Mouse (Mus musculus) brown adipose tissue, adult 24 weeks (tissue): ENCODE data around the gene Scamp4. TPM values are rescaled to one million over a fixed set of nuclear protein-coding genes. Genes with fewer than 3 reads are reported as not detected.
A peak's percentile ranks its signal among the peaks of the same experiment; 100 is the strongest.
"Not testable (repeated sequence)": the region's sequence is repeated elsewhere in the genome, so short reads cannot be mapped to it uniquely, and the experiment has no call there.

Source experiments
- H3K27ac ChIP-seq: fragments of 200-500 bp; replicated peaks from 2 replicates; pipeline ENCODE4 v1.5.1; 2012; ENCODE audit warnings: low read depth, mild to moderate bottlenecking, low read length
- H3K4me1 ChIP-seq: fragments of 200-500 bp; 2 replicates; pipeline ENCODE4 v1.6.1; 2012; ENCODE audit warnings: low read length, mixed read lengths; ENCODE audit not compliant: control insufficient read depth, insufficient read depth, insufficient read length
- H3K4me3 ChIP-seq: fragments of 200-500 bp; 2 replicates; pipeline ENCODE4 v1.5.1; 2012; ENCODE audit warnings: low read depth, mild to moderate bottlenecking, low read length, moderate library complexity; ENCODE audit not compliant: insufficient read depth
- polyA plus RNA-seq: library from polyadenylated mRNA; stranded (reverse); fragments of >200 nt; gene quantifications from 2 replicates; pipeline ENCODE4 v1.2.4, GENCODE M21; 2012; ENCODE audit not compliant: missing spikeins, insufficient read depth, insufficient read length

Scamp4 gene
- polyA plus RNA-seq, 1 experiment: 16.2 TPM

GRCm38 (mm10) chr10:80646936-80647335 is 44.3 kb downstream of the Scamp4 start:
- no peak overlapping the region for H3K4me3 ChIP-seq
- H3K4me1 ChIP-seq: no peaks in the 10 kb centered on the region
- H3K27ac ChIP-seq: no peak overlapping the region

- not testable (repeated sequence) for H3K4me1 ChIP-seq
Observed at GRCm38 (mm10) chr10:80649910-80650309, 47.2 kb downstream of the Scamp4 start.

GRCm38 (mm10) chr10:80650392-80650791 is 47.7 kb downstream of the Scamp4 start:
- no peak overlapping the region for H3K27ac ChIP-seq
- H3K4me3 ChIP-seq: no peak overlapping the region
- peaks cover 4% of the 10 kb centered on the region; the same call in 1 of the 2 replicates for H3K4me1 ChIP-seq

More at GRCm38 (mm10) chr10:80649910-80650309, 47.2 kb downstream of the Scamp4 start:
- H3K27ac ChIP-seq, H3K4me3 ChIP-seq: not testable (repeated sequence)

- Histone ChIP-seq H3K4me3 (no peak overlapping the region), H3K27ac (no peak overlapping the region), H3K4me1 (peaks cover 7% of the 10 kb centered on the region)
Observed at GRCm38 (mm10) chr10:80653156-80653720, 50.6 kb downstream of the Scamp4 start.

DNA sequence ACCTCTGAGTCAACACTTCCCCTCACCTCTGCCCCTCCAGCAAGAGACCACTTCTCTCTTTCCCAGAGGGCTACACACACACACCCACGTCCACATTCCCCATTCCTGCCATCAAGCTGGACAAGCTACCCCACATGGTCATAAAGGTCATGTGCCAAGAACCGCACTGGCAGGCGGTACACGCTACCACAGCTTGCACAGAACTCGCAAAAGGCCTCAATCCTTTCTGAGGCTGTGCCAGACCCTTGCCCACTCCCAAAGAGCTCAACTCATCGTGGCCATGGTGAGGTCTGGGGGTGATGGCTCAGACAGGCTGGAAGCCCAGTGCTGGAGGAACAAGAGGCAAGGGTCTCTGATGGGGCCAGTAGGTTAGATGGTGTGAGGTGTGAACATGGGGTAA is 52.2 kb downstream of the Scamp4 start:
- no peak overlapping the region for H3K27ac ChIP-seq
- no peak overlapping the region for H3K4me3 ChIP-seq
- H3K4me1 ChIP-seq: peaks cover 7% of the 10 kb centered on the region

DNA sequence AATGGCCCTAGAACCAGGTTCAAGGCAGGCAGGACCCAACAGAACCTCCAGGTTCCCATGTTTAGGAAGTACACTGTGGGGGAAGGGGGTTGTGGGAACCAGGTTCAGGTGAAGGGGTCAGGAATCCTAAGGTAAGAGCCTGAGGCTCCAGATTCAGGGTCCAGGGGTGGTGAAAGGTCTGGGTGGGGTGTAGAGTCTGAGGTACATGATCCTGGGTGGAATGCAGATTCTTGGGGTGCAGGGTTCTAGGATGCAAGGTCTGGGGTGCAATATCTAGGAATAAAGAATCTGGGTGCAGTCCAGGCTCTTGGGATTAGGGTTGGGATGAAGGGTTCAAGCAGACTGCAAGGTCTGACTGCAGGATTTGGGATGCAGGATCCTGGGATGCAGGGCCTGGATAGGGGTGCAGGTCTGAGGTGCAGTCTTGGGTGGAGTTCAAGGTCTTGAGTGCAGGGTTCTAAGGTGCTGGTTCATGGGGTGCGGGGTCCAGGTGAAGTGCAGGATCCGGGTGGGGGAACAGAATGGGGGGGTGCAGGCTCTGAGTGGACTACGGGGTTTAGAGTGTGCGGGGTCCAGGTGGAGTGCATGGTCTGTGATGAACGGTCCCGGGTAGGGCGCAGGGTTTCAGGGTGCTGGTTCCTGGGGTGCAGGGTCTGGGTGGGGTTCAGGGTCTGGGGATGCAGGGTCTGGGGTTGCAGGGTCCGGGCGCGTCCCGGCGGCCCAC is 52.9 kb downstream of the Scamp4 start:
- Histone ChIP-seq H3K27ac (no peak overlapping the region), H3K4me1 (peaks cover 7% of the 10 kb centered on the region), H3K4me3 (peak overlapping the region; percentile 71)

GRCm38 (mm10) chr10:80656130-80656862 is 53.6 kb downstream of the Scamp4 start:
- H3K27ac ChIP-seq: peak overlapping the region; percentile 59
- H3K4me1 ChIP-seq: peaks cover 7% of the 10 kb centered on the region
- peak overlapping the region; percentile 71 for H3K4me3 ChIP-seq

DNA sequence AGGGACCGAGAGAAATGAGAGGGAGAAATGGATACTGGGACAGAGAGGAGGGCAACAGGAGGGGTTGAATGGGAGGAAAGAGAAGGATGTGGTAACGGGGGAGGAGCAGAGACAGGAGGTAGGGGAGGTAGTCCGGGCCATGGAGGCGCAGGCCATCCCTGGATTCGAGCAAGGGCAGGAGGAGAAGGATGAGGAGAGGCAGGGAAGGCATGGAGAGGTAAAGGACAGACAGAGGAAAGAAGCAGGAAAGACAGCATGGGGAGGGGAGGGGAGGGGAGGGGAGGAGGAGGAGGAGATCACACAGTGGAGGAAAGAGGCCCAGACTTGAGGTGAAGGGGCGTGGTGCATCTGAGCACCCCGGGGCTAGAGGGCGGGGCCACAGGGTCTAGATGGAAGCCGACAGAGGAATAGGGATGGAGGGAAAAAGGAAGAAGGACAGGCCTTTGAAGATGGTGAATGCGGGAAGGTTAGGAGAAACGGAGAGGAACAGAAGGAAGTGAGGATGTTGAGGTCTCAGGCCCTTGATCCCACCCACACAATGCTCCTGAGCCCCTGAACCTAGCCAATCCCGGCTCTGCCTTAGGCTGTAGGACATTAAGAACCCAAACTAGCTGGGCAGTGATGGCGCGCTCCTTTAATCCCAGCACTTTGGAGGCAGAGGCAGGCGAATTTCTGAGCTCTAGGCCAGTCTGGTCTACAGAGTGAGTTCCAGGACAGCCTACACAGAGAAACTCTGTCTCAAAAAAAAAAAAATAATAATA is 54.4 kb downstream of the Scamp4 start, which contains the start of gene Btbd2:
TSS of gene Btbd2 (minus strand) at position 209 of the 761 bp plus-strand sequence.
- peak within 1 kb of the TSS; percentile 59 for H3K27ac ChIP-seq
- peak within 1 kb of the TSS; percentile 71 for H3K4me3 ChIP-seq
- H3K4me1 ChIP-seq: peaks cover 7% of the 10 kb centered on the region

GRCm38 (mm10) chr10:80658194-80658840 is 55.6 kb downstream of the Scamp4 start:
- Histone ChIP-seq H3K27ac (0 out of 2 replicates have a peak overlapping the region, but pooled peaks have one; percentile 2), H3K4me1 (peaks cover 7% of the 10 kb centered on the region), H3K4me3 (no peak overlapping the region)

DNA sequence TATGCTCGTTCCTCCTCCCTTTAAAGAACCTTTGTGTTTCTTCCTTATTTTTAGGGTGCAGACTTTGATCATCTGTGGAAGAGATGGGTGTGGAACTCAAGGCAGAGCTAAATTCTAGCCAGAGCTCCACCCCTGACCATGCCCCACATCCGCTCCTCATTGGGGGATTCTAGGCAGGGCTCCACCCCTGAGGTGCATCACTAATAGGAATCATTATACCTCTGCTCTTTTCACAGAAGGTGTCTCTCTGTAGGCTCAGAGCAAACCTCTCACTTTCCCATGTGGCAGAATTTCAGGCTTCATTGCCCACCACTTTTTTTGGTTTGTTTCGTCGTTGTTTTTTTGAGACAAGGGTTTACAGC is 56.1 kb downstream of the Scamp4 start:
- H3K27ac ChIP-seq: no peak overlapping the region; the same call in 1 of the 2 replicates

GRCm38 (mm10) chr10:80659213-80659612 is 56.5 kb downstream of the Scamp4 start:
- Histone ChIP-seq H3K4me3 (no peak overlapping the region), H3K27ac (no peak overlapping the region; the same call in 1 of the 2 replicates), H3K4me1 (peaks cover 7% of the 10 kb centered on the region)

More for the DNA sequence above, 56.1 kb downstream of the Scamp4 start:
- peaks cover 7% of the 10 kb centered on the region for H3K4me1 ChIP-seq
- no peak overlapping the region for H3K4me3 ChIP-seq

DNA sequence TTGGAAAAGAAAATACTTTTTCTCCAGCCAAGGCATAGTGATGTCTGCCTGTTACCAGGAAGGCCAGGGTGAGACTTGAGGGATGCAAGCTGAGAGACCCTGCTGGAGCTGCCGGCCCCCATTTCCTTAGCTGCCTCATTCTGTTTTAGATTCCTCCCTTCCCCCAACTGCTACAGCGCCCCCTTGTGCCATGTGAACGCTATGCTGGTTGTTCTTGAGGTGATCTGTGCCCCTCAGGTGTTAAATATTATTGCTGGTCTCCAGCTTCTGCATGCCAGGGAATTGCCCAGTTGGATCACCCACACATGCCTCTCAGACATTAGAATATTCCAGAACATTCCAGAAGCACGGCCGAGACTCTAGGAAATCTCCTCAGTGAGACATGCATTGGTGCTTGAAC is 58.5 kb downstream of the Scamp4 start:
- Histone ChIP-seq H3K4me1 (peaks cover 10% of the 10 kb centered on the region), H3K27ac (no peak overlapping the region), H3K4me3 (no peak overlapping the region)

DNA sequence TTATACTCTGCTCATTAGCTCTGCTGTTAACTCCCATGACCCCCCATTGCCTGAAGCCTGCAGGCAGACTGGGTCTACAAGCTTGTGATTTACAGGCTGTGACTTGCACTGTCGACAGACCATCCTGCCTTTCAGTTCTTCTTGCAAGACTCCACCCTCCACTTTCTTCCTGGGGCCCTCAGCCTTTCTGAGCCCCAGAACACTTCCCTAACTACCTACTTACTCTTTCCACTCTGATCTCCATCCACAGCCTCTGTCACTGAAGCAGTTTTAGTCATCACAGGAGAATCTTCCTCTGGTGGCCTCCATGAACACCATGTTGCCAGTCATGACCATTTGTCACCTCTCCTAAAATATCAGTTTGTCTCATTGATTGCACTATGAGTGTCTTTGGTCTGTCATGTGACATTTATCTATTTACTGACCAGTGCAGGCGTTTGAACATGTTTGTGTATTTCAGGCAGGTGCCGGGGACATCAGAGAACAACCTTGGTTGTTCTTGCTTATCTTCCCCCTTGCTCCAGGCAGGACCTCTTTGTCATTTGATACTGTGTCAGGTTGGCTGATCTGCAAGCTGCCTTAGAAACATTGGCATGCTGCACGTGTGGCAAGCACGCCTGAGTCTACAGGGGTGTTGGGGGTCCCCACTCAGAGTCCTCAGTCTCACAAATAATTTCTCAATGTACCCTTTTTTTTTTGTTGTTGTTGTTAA is 61.0 kb downstream of the Scamp4 start:
- H3K4me1 ChIP-seq: peaks cover 22% of the 10 kb centered on the region
- no peak overlapping the region for H3K4me3 ChIP-seq
- peak overlapping the region; percentile 84; the same call in 1 of the 2 replicates for H3K27ac ChIP-seq
